Comparison of ENCODE assay signal across 24 mouse cellular contexts in the genomic region with DNA sequence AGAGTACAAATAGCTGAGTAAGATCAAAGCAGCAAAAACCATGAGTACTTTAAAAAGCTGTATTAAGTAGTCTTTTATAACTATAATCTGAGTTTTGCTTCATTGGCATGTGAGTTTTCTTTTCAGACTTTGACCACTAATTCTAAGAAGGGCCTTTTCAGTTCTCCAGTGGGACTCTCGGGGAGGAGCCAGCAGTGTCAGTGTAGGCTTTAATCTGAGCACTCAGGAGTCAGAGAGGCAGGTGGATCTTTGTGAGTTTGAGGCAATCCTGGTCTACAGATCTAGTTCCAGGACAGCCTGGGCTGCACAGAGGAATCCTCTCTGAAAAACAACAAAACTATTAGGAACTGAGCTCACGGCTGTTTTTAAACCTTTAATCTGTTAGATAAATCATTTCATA. TPM values are rescaled to one million over a fixed set of nuclear protein-coding genes. Genes with fewer than 3 reads are reported as not detected.
"Had no signal": no experiment of that assay in that cellular context is flagged by ENCODE, and none has a peak within 500 bp of the region (broad histone marks: within the 10 kb centered on the region; RNA-seq: fewer than 3 reads in every experiment).

No protein-coding gene starts in this region.

- H3K9me3 ChIP-seq: midbrain, embryonic 10.5 days; midbrain, embryonic 12.5 days; neural tube, embryonic 13.5 days; neural tube, embryonic 15.5 days; stomach, embryonic 15.5 days had no signal

- H3K4me2 ChIP-seq: lung, embryonic 14.5 days; midbrain, embryonic 12.5 days; neural tube, embryonic 13.5 days; neural tube, embryonic 15.5 days; stomach, embryonic 15.5 days had no signal

- H3K27ac ChIP-seq: midbrain, embryonic 10.5 days; midbrain, embryonic 12.5 days; neural tube, embryonic 13.5 days; neural tube, embryonic 15.5 days; stomach, embryonic 15.5 days; stomach, postnatal 0 days had no signal

- H3K27me3 ChIP-seq: midbrain, embryonic 12.5 days; neural tube, embryonic 13.5 days; neural tube, embryonic 15.5 days; stomach, embryonic 15.5 days had no signal

- ATAC-seq: midbrain, embryonic 16.5 days had no signal

- DNase-seq: lung, embryonic 14.5 days; lung, postnatal 10 days; lung, postnatal 4 days; midbrain, embryonic 14.5 days; retina, postnatal 1 day; right cerebral cortex, adult 18-20 months; right cerebral cortex, postnatal 25 days; right cerebral cortex, postnatal 4 days; thymus, adult 2 months; thymus, postnatal 25 days; thymus, postnatal 4 days had no signal

- H3K9ac ChIP-seq: lung, embryonic 14.5 days; midbrain, embryonic 12.5 days; neural tube, embryonic 13.5 days; neural tube, embryonic 15.5 days; stomach, embryonic 15.5 days had no signal

- H3K4me3 ChIP-seq: midbrain, embryonic 10.5 days; midbrain, embryonic 12.5 days; myocyte; neural tube, embryonic 13.5 days; neural tube, embryonic 15.5 days; stomach, embryonic 15.5 days had no signal

- H3K4me1 ChIP-seq: neural tube, embryonic 15.5 days; stomach, embryonic 15.5 days had no signal

RNA-seq across cellular contexts. Expression of a gene that starts 23.0 kb away (rescaled TPM):
- polyA plus RNA-seq: lung, embryonic 14.5 days; midbrain, embryonic 10.5 days; midbrain, embryonic 12.5 days; midbrain, embryonic 14.5 days; midbrain, embryonic 16.5 days; neural tube, embryonic 11.5 days; neural tube, embryonic 13.5 days; stomach, embryonic 15.5 days had no signal

RNA-seq across cellular contexts. Expression of a gene that starts 59.6 kb away (rescaled TPM):
- polyA plus RNA-seq: lung, embryonic 14.5 days; lung, embryonic 16.5 days; midbrain, embryonic 10.5 days; midbrain, embryonic 12.5 days; midbrain, embryonic 14.5 days; neural tube, embryonic 13.5 days; small intestine, adult 2 months; spleen, adult 2 months; stomach, embryonic 15.5 days; stomach, postnatal 0 days; urinary bladder, adult 2 months had no signal
